Mouse (Mus musculus) cerebral cortex, adult 2 months (tissue): Measurements from ENCODE around the gene Tnip2.

Experiments used
- WGBS: fragments of 180-500 bp; shearing (Covaris S2); methylation state at CpG from one replicate; pipeline ENCODE4 v1.1.7; 2018; 5-methylcytosine and 5-hydroxymethylcytosine counted together

Tnip2 gene

GRCm38 (mm10) chr5:34513466-34514217 is at the start of gene Tnip2:
Gene Tnip2 (minus strand): TSS chr5:34513991.
- under 1% methylated on average over 64 of the region's 64 CpGs for WGBS

- WGBS: 77% methylated on average over 4 of the region's 4 CpGs
These were observed 38.0 kb upstream of the Tnip2 start for GRCm38 (mm10) chr5:34551821-34552220.

- 27% methylated on average over 6 of the region's 6 CpGs for WGBS
These were observed 36.5 kb upstream of the Tnip2 start for GRCm38 (mm10) chr5:34550251-34550650.

DNA sequence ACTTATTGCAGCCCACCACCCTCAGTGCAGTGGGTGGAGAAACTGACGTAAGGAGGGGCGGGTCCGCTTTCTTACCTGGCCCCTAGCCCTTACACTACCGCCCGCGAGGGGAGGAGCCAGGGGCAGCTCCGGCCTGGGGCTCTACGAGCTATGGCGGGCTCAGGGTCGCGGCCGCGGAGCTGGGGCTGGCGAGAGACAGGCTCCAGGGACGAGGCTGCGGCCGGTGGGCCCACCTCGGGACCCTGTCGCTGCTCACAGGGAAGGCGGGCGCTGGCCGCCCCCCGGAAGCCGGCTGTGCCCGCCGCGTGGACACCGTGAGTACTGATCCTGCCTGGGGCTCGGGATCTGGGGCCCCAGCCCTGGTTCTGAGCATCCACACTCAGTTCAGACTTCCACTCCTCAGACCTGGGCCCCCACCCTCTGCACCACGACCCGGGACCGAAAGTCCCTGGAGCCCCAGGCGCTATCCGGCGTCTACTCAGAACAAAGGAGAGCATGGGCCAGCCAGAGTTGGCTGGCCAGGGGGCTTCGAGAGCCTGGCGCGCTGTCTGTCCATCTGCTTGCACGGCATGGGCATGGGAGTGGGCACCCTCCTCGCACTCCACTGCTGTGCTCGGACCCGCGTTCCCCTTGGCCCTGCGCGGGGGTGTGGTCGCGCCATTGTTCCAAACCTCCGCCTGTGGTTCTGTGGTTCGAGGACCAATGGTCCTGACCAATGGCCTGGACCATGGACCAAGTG is 35.9 kb upstream of the Tnip2 start:
- WGBS: 7% methylated on average over 49 of the region's 49 CpGs

DNA sequence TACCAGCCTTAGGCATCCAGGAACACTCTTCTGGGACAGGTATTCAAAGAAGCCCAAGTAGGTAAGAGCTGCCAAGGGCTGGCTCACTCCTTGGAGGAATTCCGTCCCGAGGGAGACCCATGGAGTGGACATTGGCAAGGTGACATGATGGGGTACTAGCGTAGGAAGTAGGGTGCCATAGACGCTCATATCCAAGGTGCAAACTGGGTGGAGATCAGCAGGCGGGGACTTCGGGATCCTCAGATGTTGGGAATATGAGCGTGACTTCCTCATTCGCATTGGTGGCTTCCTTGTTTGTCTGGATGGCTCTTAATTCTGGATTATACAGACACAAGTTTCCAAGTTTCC is 35.3 kb upstream of the Tnip2 start:
- WGBS: 30% methylated on average over 8 of the region's 8 CpGs

- 68% methylated on average over 4 of the region's 4 CpGs for WGBS
These were observed 29.3 kb upstream of the Tnip2 start for GRCm38 (mm10) chr5:34543114-34543513.

DNA sequence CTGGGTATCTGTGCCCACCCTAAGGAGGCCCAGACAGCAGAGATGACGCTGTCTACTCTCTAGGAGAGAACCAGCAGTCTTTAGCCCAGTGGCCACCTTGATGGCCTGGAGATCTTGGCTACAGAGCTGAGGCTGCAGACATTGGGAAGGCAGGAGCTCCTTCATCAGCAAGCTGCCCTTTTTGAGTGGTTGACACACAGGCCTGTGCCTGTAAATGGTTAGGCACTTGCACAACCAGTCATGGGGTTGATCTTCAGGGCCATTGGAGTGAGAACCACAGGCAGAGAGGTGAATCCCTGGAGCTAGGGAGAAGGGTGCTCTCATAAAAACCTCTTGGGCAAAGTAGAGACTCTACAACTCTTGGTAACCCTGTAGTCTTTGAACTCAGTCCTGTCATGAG is 28.4 kb upstream of the Tnip2 start:
- WGBS: 96% methylated on average over 1 of the region's 1 CpGs

GRCm38 (mm10) chr5:34539121-34539520 is 25.3 kb upstream of the Tnip2 start:
- 96% methylated on average over 2 of the region's 2 CpGs for WGBS

DNA sequence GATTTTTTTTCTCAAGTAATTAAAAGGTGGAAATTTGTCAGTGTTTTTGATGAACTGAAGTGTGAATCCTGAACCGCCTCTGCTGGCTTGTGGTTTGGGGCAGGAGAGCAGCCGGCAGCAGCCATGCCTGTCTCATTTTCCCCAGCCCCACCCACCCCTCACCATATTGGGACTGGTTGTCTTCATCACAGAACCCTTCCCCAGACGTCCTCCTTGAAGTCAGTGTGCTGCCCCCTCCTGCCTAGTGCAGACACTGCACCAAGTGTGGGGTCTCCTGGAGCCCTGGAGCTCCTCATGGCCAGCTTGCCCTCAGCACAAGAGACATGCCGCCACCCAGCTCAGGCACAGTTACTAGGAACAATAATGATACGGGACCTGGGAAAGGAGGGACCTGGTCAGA is 24.7 kb upstream of the Tnip2 start:
- WGBS: 53% methylated on average over 5 of the region's 5 CpGs

DNA sequence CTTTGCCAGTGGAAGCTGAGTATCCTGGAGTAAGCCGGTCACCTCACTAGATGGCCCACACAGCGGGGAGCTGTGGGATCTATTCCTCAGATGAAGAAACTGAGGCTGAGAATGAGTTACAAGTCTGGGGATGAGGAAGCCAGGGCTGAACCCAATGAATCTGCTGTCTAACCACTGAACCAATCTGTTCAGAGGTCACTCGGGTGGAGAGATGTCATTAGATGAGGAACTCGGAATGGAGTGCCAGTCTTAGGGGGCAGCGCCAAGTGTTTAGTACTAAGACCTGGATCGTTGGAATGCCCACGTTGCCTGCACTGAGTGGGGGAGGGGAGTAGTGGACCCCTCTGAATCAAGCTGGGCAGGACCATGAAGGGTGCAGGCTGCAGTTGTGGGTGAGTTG is 24.3 kb upstream of the Tnip2 start:
- 69% methylated on average over 7 of the region's 7 CpGs for WGBS

DNA sequence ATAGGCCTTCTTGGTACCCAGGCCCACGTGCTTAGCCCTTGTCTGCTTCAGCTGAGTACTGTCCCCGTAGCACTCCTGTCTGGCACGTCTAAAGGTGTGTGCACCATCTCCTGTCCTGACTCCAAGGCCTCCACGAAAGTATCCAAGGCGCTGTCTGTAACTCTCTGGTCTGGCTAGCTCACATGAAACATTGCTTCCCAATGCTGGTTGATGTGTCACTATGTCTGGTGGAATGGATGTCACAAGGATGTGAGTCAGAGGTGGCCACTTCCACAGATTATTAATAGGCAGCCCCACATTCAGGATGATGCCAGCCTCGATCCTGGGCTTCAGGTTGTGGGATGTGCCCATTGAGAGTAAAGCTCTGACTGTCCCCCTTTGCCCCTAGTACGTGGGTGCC is 22.0 kb upstream of the Tnip2 start:
- 88% methylated on average over 7 of the region's 7 CpGs for WGBS

DNA sequence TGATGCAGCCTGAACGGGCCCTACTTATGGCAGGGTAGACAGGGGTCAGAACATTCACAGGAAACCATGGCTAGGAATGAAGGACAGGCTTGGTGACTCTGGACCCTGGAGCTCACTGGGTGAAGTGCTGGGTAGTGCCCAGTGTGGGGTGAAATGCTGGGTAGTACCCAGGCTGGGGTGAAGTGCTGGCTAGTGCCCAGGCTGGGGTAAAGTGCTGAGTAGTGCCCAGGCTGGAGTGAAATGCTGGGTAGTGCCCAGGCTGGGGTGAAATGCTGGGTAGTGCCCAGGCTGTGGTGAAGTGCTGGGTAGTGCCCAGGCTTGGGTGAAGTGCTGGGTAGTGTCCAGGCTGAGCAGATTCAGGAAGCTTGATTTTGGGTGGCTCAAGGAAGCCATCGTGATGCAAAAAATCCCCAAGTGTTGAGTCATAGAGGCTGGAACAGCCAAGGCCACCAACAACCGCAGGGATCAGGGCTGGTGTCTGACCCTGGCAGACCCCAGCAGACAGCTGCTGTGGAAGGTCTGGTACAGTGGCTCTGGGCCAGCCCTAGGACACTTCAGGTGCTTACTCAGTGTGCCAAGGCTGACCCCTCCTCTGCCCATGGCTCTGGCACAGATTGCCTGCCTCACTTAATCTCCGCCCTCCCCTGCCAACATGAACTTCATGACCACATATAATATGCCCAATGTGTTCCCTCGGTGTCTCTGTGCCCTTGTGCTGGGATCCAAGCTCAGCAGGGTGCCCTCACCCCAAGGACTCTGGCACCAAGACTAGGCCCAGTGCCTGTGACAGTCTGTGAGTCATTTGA is 21.2 kb upstream of the Tnip2 start:
- WGBS: 72% methylated on average over 5 of the region's 5 CpGs

DNA sequence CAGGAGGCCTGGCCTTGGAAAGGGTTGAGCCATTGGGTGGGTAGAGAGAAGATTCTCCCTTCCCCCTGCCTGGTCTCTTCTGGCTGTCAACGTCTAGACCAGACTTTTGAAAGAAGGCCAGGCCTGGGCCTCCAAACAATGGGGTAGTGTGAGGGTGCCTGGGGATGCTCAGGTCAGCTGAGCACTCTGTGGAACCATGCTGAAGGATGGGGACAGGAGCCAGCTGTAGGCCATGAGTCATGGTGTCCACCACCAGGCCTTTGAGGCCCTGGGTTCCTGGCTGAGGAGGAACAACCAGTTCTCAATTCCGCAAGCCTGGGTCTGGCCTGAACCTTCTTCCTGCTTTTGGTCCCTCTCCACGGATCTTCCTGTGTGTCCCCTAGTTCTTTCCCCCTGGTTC is 20.0 kb upstream of the Tnip2 start:
- 75% methylated on average over 3 of the region's 3 CpGs for WGBS

- 90% methylated on average over 5 of the region's 5 CpGs for WGBS
These were observed 19.3 kb upstream of the Tnip2 start for GRCm38 (mm10) chr5:34533066-34533465.

DNA sequence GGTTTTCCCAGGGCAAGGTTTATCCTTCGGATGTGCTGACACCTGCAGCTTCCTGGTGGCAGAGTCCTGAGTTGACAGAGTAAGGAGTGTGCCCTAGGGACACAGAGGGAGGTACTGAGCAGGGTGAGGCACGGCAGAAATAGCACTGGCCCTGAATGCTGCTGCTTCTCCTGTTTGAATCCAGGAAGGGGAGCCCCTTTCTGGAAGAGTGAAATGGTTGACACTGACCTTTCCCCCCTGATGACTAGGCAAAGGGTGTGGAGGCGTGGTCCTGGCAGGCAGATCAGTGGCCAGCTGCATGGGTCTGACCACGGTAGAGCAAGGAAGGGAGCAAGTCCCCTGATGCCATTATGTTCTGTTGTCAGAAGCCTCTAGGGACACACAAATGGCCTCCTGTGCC is 16.9 kb upstream of the Tnip2 start:
- 69% methylated on average over 4 of the region's 4 CpGs for WGBS

DNA sequence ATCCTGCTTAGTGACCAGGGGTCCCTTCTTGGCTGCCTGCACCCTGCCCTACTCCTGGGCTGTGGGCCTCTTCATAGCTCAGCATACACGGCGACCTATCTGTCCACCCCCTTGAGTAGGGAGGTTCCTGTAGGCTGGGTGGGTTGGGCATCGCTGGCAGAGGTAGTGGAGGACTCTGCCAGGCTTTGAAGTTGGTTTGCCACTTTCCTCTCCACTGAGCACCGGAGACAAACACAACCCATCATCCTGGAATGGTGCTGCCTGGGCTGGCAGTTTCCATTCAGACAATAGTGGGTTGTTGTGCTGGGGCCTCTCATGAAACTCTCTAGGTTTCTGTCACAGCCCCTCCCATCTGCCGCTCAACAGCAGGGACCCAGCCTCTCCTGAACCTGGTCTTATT is 16.3 kb upstream of the Tnip2 start:
- WGBS: 65% methylated on average over 5 of the region's 5 CpGs

GRCm38 (mm10) chr5:34528724-34529123 is 14.9 kb upstream of the Tnip2 start:
- 61% methylated on average over 5 of the region's 5 CpGs for WGBS

DNA sequence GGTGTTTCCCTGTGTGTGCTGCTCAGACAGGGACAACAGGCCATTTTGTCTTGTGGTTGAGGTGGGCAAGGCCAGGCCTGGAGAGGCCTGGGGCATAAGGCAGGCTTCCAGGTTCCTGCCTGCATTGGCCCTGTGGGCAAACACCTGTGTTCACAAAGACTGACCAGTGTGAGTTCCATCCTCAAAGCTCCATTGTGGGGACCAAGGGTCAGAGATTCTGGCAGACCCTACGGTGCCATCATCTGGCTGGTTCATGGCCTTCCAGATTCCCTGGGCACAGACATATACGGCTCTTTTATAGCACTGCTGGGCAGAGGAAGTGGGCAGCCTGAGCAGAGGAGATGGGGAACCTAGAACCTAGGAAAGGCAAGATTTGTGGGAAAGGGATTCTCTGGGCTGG is 13.6 kb upstream of the Tnip2 start:
- 70% methylated on average over 2 of the region's 2 CpGs for WGBS

DNA sequence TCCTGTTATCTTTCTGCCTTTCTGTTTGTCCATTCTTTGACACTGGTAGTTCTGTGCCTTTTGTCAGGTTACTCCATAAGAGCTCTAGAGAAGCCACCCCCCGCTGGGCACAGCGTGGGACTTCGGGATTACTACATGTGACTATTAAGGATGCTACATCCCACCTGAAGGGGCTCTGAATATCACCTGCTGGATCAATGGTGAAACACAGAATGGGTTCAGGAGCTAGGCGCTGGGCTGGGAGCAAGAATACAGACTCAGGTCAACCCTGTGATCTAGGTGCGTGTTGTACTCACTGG is 12.6 kb upstream of the Tnip2 start:
- WGBS: 67% methylated on average over 5 of the region's 5 CpGs

- 3% methylated on average over 38 of the region's 38 CpGs for WGBS
These were observed 12.1 kb upstream of the Tnip2 start, which contains the start of gene Sh3bp2 for GRCm38 (mm10) chr5:34525663-34526476. Gene Sh3bp2 (plus strand): TSS chr5:34525838.

- WGBS: 80% methylated on average over 4 of the region's 4 CpGs
These were observed 10.2 kb upstream of the Tnip2 start for GRCm38 (mm10) chr5:34523958-34524485.

- 87% methylated on average over 3 of the region's 3 CpGs for WGBS
These were observed 7.5 kb upstream of the Tnip2 start for GRCm38 (mm10) chr5:34521337-34521736.
